In the genomic region with DNA sequence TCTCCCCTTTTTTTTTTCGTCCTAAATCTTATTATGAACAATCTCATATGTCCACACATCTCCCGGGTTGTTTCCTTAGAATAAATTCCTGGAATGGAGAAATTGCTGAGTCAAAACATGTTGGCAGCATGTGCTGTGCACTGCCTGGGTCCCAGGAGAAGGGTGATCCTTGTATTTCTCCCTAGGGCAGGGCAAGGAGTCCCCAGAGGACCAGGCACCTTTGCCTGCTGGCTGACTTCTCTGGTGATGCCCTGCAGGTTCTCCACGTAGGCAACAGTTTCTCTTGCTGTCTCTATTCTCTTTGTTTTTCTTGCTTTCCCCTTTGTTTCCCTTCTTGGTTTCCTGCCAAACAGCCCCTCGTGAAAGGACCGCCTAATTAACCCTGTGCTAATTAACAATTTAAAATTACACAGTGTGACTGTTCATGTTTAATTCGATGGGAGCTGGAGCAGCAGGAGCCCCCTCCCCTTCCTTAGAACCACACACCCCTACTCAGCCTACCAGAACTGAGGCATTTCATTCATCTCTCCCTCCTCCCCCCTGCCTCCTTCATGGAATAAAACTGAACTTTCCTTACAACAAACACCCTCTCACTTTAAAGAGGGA, we compare ENCODE assay signal across 14 mouse cellular contexts.
DNase-seq lines count a peak whose midpoint lies in the region; ATAC-seq lines count a peak whose summit lies in the region.
"Had no signal": no experiment of that assay in that cellular context is flagged by ENCODE, and none has a peak within 500 bp of the region (broad histone marks: within the 10 kb centered on the region; RNA-seq: fewer than 3 reads in every experiment).

No protein-coding gene starts in this region.

- H3K9me3 ChIP-seq in forebrain, embryonic 10.5 days: peaks cover 20% of the 10 kb centered on the region
- peaks cover 7% of the 10 kb centered on the region; the same call in 1 of the 2 replicates for H3K9me3 ChIP-seq in hindbrain, embryonic 13.5 days
- peaks cover 5% of the 10 kb centered on the region; the same call in 1 of the 2 replicates for H3K9me3 ChIP-seq in midbrain, embryonic 15.5 days

- WGBS in forebrain, embryonic 10.5 days: 24% methylated on average over 6 of the region's 6 CpGs
- WGBS in hindbrain, embryonic 13.5 days: 22% methylated on average over 6 of the region's 6 CpGs
- WGBS in midbrain, embryonic 15.5 days: 18% methylated on average over 6 of the region's 6 CpGs

- H3K4me1 ChIP-seq in forebrain, embryonic 10.5 days: peaks cover 44% of the 10 kb centered on the region
- peaks cover 54% of the 10 kb centered on the region for H3K4me1 ChIP-seq in hindbrain, embryonic 13.5 days (replicated peaks)
- H3K4me1 ChIP-seq in midbrain, embryonic 15.5 days: peaks cover 44% of the 10 kb centered on the region

- peak overlapping the region; percentile 6; the same call in 1 of the 2 replicates for H3K4me2 ChIP-seq in hindbrain, embryonic 13.5 days
- peak overlapping the region; percentile 23 for H3K4me2 ChIP-seq in midbrain, embryonic 15.5 days
- H3K4me2 ChIP-seq: heart, embryonic 15.5 days had no signal

- ATAC-seq in hindbrain, embryonic 13.5 days (ENCODE audit: low FRiP score): peak; percentile 80
- ATAC-seq in midbrain, embryonic 15.5 days (replicated peaks): peak; percentile 64
- no peak for ATAC-seq in megakaryocyte, adult 5-6 weeks (ENCODE audit: poor library complexity, severe bottlenecking)
- ATAC-seq: intestine, postnatal 0 days had no signal

- peak overlapping the region; percentile 30; the same call in 1 of the 2 replicates for H3K4me3 ChIP-seq in forebrain, embryonic 10.5 days
- H3K4me3 ChIP-seq in hindbrain, embryonic 13.5 days: no peak overlapping the region
- no peak overlapping the region for H3K4me3 ChIP-seq in midbrain, embryonic 15.5 days
- H3K4me3 ChIP-seq: heart, embryonic 15.5 days; myocyte had no signal

- peak; percentile 46 for DNase-seq in NIH3T3 (ENCODE audit: low read depth)
- no peak for DNase-seq in forebrain, embryonic 10.5 days (ENCODE audit: extremely low spot score, low spot score)
- DNase-seq in lung, postnatal 36 days: no peak
- DNase-seq in right cerebral cortex, postnatal 25 days: no peak
- DNase-seq in left cerebral cortex, postnatal 4 days: no peak
- DNase-seq: embryo, embryonic 11 days; gastrocnemius, postnatal 25 days had no signal

- peaks cover 46% of the 10 kb centered on the region; the same call in 1 of the 2 replicates for H3K27me3 ChIP-seq in forebrain, embryonic 10.5 days (ENCODE audit: poor library complexity, severe bottlenecking)
- H3K27me3 ChIP-seq in hindbrain, embryonic 13.5 days: peaks cover 52% of the 10 kb centered on the region
- no peaks in the 10 kb centered on the region for H3K27me3 ChIP-seq in midbrain, embryonic 15.5 days (replicated peaks)
- H3K27me3 ChIP-seq: heart, embryonic 15.5 days had no signal

- peak overlapping the region; percentile 46; the same call in 1 of the 2 replicates for H3K9ac ChIP-seq in hindbrain, embryonic 13.5 days
- H3K9ac ChIP-seq in midbrain, embryonic 15.5 days: no peak overlapping the region
- H3K9ac ChIP-seq: heart, embryonic 15.5 days; liver, embryonic 14.5 days had no signal

- intact Hi-C loops in left cerebral cortex, postnatal 4 days (cut with DNase I): no loop called here

- 0 out of 2 replicates have a peak overlapping the region, but pooled peaks have one; percentile 44 for H3K27ac ChIP-seq in forebrain, embryonic 10.5 days
- peak overlapping the region; percentile 66; the same call in 1 of the 2 replicates for H3K27ac ChIP-seq in hindbrain, embryonic 13.5 days
- peak overlapping the region; percentile 32 for H3K27ac ChIP-seq in midbrain, embryonic 15.5 days
- H3K27ac ChIP-seq: heart, embryonic 15.5 days; liver, embryonic 14.5 days had no signal

- peaks cover 20% of the 10 kb centered on the region for H3K36me3 ChIP-seq in forebrain, embryonic 10.5 days (replicated peaks)
- peaks cover 12% of the 10 kb centered on the region for H3K36me3 ChIP-seq in hindbrain, embryonic 13.5 days
- peaks cover 13% of the 10 kb centered on the region for H3K36me3 ChIP-seq in midbrain, embryonic 15.5 days (replicated peaks)
